Mouse (Mus musculus): ENCODE results near the gene Morn4. TPM values are rescaled to one million over a fixed set of nuclear protein-coding genes. Genes with fewer than 3 reads are reported as not detected.

Gene Morn4
- polyA plus RNA-seq, 1 experiment from 2014 or later, result 116 TPM

DNA sequence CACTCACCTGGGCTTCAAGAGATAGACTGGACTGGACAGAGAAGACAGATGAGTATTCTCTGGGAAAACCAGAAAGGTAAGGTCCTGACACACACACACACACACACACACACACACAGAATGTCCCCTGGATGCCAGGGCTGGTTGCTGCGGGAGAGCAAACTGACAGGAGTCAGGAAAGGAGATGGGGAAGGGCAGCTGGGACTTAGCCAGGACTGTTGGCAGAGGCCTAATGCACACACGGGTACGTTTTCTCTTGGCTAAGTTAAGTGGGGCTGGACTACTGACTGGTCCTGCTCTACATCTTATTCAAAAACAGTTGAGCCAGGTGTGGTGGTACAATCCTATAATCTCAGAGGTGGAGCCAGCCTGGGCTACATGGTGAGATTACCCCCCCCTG, 49.8 kb downstream of the Morn4 start:
- no peak overlapping the region for H3K4me3 ChIP-seq (replicated peaks)
- H3K4me2 ChIP-seq, result no peak overlapping the region
- no peak for ATAC-seq (ENCODE audit: low FRiP score)
- no peak overlapping the region for H3K27ac ChIP-seq (replicated peaks)
- no peaks in the 10 kb centered on the region; the same call in 1 of the 2 replicates for H3K36me3 ChIP-seq
- H3K4me1 ChIP-seq, result peaks cover 19% of the 10 kb centered on the region
- 77% methylated on average over 3 of the region's 3 CpGs for WGBS
- H3K9ac ChIP-seq (replicated peaks), result no peak overlapping the region
- 0 out of 2 replicates have a peak, but pooled peaks cover 6% of the 10 kb centered on the region for H3K27me3 ChIP-seq (replicated peaks)
- H3K9me3 ChIP-seq (replicated peaks), result no peaks in the 10 kb centered on the region

DNA sequence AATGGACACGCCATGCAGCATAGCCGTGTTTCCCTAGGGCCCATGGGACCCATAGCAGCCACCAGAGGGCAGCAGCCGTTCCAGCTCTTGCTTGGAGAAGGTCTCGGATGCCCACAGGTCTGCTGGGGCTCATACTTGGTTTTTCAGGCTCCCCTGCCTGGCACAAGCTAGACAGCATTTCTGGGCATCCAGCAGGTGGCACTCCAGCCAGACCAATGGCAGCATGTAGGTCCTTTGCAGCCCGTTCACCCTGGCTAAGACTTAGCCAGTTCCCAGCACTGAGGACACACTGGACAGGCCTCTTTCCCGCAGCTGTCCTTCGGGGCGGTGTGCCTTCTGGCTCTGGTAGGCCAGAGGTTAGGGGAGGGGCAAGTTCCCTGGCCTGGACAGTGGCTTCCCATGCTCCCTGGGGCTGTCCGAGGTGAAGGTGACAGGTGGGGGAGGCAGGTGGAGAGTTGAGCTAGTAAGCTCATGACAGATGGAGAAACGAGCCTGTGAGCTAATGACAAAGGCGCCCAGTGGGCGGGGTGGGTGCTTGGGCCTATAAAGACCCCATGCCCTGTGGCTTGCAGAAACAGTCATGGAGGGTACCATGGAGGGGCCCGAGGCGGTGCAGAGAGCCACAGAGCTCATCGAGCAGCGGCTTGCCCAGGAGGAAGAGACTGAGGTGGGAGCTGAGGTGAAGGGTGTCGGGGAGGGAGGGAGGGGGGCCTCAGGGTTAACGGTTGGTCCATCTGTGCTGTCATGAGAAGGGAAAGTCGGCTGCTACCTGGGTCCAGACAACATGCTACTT, 50.5 kb downstream of the Morn4 start, which contains the start of gene Ankrd2:
Gene Ankrd2, plus strand, starts transcription at position 545 of the 793 bp plus-strand sequence.
- no peaks in the 10 kb centered on the region for H3K9me3 ChIP-seq (replicated peaks)
- peaks cover 19% of the 10 kb centered on the region for H3K4me1 ChIP-seq
- ATAC-seq (ENCODE audit: low FRiP score), result peak; percentile 79
- H3K27ac ChIP-seq (replicated peaks), result 0 out of 2 replicates have a peak within 1 kb of the TSS, but pooled peaks have one; percentile 19
- 0 out of 2 replicates have a peak, but pooled peaks cover 6% of the 10 kb centered on the region for H3K27me3 ChIP-seq (replicated peaks)
- H3K36me3 ChIP-seq, result no peaks in the 10 kb centered on the region; the same call in 1 of the 2 replicates
- no peak within 1 kb of the TSS for H3K4me3 ChIP-seq (replicated peaks)
- H3K9ac ChIP-seq (replicated peaks), result no peak within 1 kb of the TSS
- H3K4me2 ChIP-seq, result no peak within 1 kb of the TSS
- 65% methylated on average over 19 of the region's 19 CpGs for WGBS

DNA sequence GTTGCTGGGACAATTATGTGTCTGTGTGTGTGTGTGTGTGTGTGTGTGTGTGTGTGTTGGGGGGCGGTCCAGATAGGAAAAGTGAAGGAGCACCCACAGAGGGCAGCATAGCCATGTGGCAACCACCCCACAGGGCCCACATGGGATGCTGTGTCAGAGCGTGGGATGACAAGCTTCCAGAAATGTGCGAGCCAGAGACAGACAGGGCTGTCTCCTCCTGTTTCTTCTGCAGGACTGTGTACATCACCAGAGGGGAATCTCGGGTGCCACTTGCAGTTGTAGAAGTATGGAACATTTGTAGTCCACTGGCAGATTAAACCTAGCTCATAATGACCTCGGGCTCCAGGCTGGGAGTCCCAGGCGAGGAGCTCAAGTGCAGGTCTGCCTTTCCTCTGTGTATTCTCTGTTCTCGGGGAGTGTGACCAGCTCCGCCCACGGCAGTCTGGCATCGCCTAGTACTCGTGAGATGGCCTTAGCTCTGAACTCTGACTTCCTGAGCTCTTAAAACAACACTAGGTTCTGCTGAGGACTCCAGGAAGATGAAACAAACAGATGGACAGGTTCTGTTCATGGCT, 51.2 kb downstream of the Morn4 start:
- Histone ChIP-seq H3K27me3 (replicated peaks) (0 out of 2 replicates have a peak, but pooled peaks cover 2% of the 10 kb centered on the region), H3K4me1 (peaks cover 19% of the 10 kb centered on the region), H3K36me3 (no peaks in the 10 kb centered on the region; the same call in 1 of the 2 replicates), H3K9me3 (replicated peaks) (no peaks in the 10 kb centered on the region), H3K9ac (replicated peaks) (no peak overlapping the region), H3K4me2 (no peak overlapping the region), H3K4me3 (replicated peaks) (no peak overlapping the region), H3K27ac (replicated peaks) (0 out of 2 replicates have a peak overlapping the region, but pooled peaks have one; percentile 19)
- 62% methylated on average over 11 of the region's 11 CpGs for WGBS
- no peak for ATAC-seq (ENCODE audit: low FRiP score)

DNA sequence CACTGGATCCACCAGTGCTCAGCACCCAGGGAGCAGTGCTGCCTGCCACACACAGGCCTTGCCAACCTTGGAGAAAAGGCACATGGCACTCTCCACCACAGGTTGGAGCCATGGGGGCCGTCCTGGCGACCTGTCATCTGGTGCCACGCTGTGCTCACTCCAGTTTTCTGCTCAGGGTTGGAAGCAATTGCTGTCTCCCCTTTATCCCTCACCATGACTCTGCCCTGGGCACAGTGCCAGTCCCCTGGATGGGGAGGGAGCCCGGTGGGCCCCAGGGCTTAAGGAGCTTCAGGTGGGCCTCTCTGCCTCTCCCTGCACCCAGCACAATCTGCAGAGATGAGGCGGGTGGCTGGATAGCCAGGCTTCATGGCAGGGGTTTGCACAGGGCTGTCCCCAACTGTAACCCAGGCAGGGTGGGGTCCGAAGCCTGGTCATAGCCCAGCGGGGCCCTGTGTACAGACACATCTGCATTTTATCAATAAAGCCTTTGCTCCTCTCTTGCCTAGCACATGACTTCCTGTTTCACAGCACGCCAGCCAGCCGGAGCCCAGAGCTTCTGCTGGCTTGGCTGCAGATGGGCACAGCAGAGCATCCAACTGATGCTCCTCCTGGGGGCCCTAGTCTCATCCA, 51.9 kb downstream of the Morn4 start:
- Histone ChIP-seq H3K27me3 (replicated peaks) (no peaks in the 10 kb centered on the region), H3K4me1 (peaks cover 19% of the 10 kb centered on the region), H3K4me2 (no peak overlapping the region), H3K9me3 (replicated peaks) (no peaks in the 10 kb centered on the region), H3K9ac (replicated peaks) (no peak overlapping the region), H3K36me3 (no peaks in the 10 kb centered on the region; the same call in 1 of the 2 replicates), H3K27ac (replicated peaks) (0 out of 2 replicates have a peak overlapping the region, but pooled peaks have one; percentile 23), H3K4me3 (replicated peaks) (no peak overlapping the region)
- WGBS, result 77% methylated on average over 9 of the region's 9 CpGs
- ATAC-seq (ENCODE audit: low FRiP score), result no peak

DNA sequence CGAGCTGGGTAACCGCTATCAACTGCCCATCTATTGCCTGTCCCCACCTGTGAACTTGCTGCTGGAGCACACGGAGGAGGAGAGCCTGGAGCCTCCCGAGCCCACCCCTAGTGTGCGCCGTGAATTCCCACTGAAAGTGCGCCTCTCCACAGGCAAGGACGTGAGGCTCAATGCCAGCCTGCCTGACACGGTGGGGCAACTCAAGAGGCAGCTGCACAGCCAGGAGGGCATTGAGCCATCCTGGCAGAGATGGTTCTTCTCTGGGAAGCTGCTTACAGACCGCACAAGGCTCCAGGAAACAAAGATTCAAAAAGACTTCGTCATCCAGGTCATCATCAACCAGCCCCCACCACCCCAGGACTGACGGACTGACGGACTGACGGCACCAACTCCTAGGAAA, 52.5 kb downstream of the Morn4 start:
- H3K27me3 ChIP-seq (replicated peaks), result no peaks in the 10 kb centered on the region
- H3K27ac ChIP-seq (replicated peaks), result no peak overlapping the region
- no peaks in the 10 kb centered on the region for H3K9me3 ChIP-seq (replicated peaks)
- ATAC-seq (ENCODE audit: low FRiP score), result no peak
- no peak overlapping the region for H3K9ac ChIP-seq (replicated peaks)
- H3K36me3 ChIP-seq, result no peaks in the 10 kb centered on the region; the same call in 1 of the 2 replicates
- H3K4me2 ChIP-seq, result no peak overlapping the region
- peaks cover 19% of the 10 kb centered on the region for H3K4me1 ChIP-seq
- no peak overlapping the region for H3K4me3 ChIP-seq (replicated peaks)
- 85% methylated on average over 14 of the region's 14 CpGs for WGBS

DNA sequence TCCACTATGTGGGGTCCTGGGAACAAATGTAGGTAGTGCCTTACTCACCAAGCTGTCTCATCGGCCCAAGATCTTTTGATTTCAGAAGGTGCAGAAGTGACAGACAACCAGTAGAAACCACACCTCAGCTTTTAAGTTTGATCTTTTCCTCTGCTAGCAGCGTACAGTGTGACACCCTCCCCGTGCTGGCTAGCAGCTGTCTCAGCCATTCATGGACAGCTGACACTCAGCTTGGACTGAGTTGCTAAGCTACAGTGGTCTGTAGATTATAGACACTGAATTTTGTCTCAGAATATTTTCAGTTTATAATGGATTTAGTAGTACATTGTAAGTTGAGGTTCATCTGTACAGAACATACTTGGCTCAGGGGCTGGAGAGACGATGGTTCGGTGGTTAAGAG, 55.0 kb downstream of the Morn4 start:
- no peak overlapping the region for H3K27ac ChIP-seq (replicated peaks)
- H3K9me3 ChIP-seq (replicated peaks), result no peaks in the 10 kb centered on the region
- H3K27me3 ChIP-seq (replicated peaks), result no peaks in the 10 kb centered on the region
- H3K4me1 ChIP-seq, result peaks cover 21% of the 10 kb centered on the region
- 79% methylated on average over 5 of the region's 5 CpGs for WGBS
- no peak overlapping the region for H3K9ac ChIP-seq (replicated peaks)
- no peak overlapping the region for H3K4me2 ChIP-seq
- no peaks in the 10 kb centered on the region; the same call in 1 of the 2 replicates for H3K36me3 ChIP-seq
- no peak overlapping the region for H3K4me3 ChIP-seq (replicated peaks)
- no peak for ATAC-seq (ENCODE audit: low FRiP score)

DNA sequence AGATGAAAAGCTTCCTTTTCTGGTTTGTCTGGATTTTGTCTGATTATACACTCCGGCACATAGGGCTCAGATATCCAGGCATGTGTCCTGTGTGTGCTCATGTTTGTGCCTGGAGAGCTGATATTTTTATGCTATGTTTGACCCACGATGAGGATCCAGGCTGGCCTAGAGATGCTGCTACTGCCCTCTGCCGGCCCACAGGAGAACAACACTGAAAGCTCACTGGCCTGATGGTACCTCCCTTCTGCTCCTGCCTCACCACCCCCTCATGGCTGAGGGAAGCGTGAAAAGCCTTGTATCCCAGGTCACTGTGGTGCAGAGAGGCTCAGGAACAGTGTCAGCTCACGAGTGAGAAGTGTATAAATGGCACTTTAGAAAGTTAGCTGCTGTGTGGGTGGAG, 60.0 kb downstream of the Morn4 start:
- peak; percentile 45; the same call in 1 of the 2 replicates for ATAC-seq (ENCODE audit: low FRiP score)

More for the DNA sequence above, 60.0 kb downstream of the Morn4 start:
- Histone ChIP-seq H3K9me3 (replicated peaks) (no peaks in the 10 kb centered on the region), H3K27ac (replicated peaks) (no peak overlapping the region), H3K4me2 (no peak overlapping the region), H3K27me3 (replicated peaks) (no peaks in the 10 kb centered on the region), H3K9ac (replicated peaks) (no peak overlapping the region), H3K4me3 (replicated peaks) (no peak overlapping the region), H3K4me1 (peaks cover 8% of the 10 kb centered on the region), H3K36me3 (no peaks in the 10 kb centered on the region)
- 11% methylated on average over 5 of the region's 5 CpGs for WGBS

Other genes starting within 250 kb of the Morn4 start
- gene Frat2, start 238.2 kb downstream of the Morn4 start, polyA plus RNA-seq (2015; fragmentation: Nextera tagmentation; extraction: Ambion mirVana), result 7.0 and 7.1 TPM in 2 replicates
- gene Rrp12, start 190.2 kb downstream of the Morn4 start, polyA plus RNA-seq (2015; fragmentation: Nextera tagmentation; extraction: Ambion mirVana), result 17.9 and 18.5 TPM in 2 replicates
- gene Pgam1, start 174.4 kb downstream of the Morn4 start, polyA plus RNA-seq (2015; fragmentation: Nextera tagmentation; extraction: Ambion mirVana), result 540 and 577 TPM in 2 replicates
- 59.7 and 61.4 TPM in 2 replicates for gene Exosc1, start 152.9 kb downstream of the Morn4 start, polyA plus RNA-seq (2015; fragmentation: Nextera tagmentation; extraction: Ambion mirVana)
- 89.3 and 90.6 TPM in 2 replicates for gene Zdhhc16, start 152.9 kb downstream of the Morn4 start, polyA plus RNA-seq (2015; fragmentation: Nextera tagmentation; extraction: Ambion mirVana)
- gene Mms19, start 105.2 kb downstream of the Morn4 start, polyA plus RNA-seq (2015; fragmentation: Nextera tagmentation; extraction: Ambion mirVana), result 31.0 and 35.8 TPM in 2 replicates
- 13.9 and 14.5 TPM in 2 replicates for gene Ubtd1, start 104.6 kb downstream of the Morn4 start, polyA plus RNA-seq (2015; fragmentation: Nextera tagmentation; extraction: Ambion mirVana)
- 1.1 and 1.3 TPM in 2 replicates for gene Ankrd2, start 50.4 kb downstream of the Morn4 start, polyA plus RNA-seq (2015; fragmentation: Nextera tagmentation; extraction: Ambion mirVana)
- gene Hoga1, start 40.7 kb downstream of the Morn4 start, polyA plus RNA-seq (2015; fragmentation: Nextera tagmentation; extraction: Ambion mirVana), result 1.7 and 1.8 TPM in 2 replicates
- not detected in 2 replicates for gene 4933411K16Rik, start 34.1 kb downstream of the Morn4 start, polyA plus RNA-seq (2015; fragmentation: Nextera tagmentation; extraction: Ambion mirVana)
- 31.0 and 33.5 TPM in 2 replicates for gene Pi4k2a, start 4.1 kb upstream of the Morn4 start, polyA plus RNA-seq (2015; fragmentation: Nextera tagmentation; extraction: Ambion mirVana)
- 11.1 and 14.2 TPM in 2 replicates for gene Avpi1, start 42.7 kb upstream of the Morn4 start, polyA plus RNA-seq (2015; fragmentation: Nextera tagmentation; extraction: Ambion mirVana)
- gene Marveld1, start 61.0 kb upstream of the Morn4 start, polyA plus RNA-seq (2015; fragmentation: Nextera tagmentation; extraction: Ambion mirVana), result 3.6 and 4.0 TPM in 2 replicates
- 58.0 and 62.6 TPM in 2 replicates for gene Zfyve27, start 77.6 kb upstream of the Morn4 start, polyA plus RNA-seq (2015; fragmentation: Nextera tagmentation; extraction: Ambion mirVana)
- gene Sfrp5, start 115.9 kb upstream of the Morn4 start, polyA plus RNA-seq (2015; fragmentation: Nextera tagmentation; extraction: Ambion mirVana), result 6.8 and 6.9 TPM in 2 replicates
- gene Golga7b, start 161.2 kb upstream of the Morn4 start, polyA plus RNA-seq (2015; fragmentation: Nextera tagmentation; extraction: Ambion mirVana), result 68.0 and 77.8 TPM in 2 replicates

Measured in neural tube, embryonic 15.5 days (tissue).